Mouse (Mus musculus) neutrophil, adult 5-6 weeks (primary cell): ENCODE measurements around the gene Pabpc1l. TPM values are rescaled to one million over a fixed set of nuclear protein-coding genes. Genes with fewer than 3 reads are reported as not detected.

Source experiments
- ATAC-seq: fragments of 151-379, 151-347 bp; 2 replicates; pipeline ENCODE4 v1.8.0; 2017; ENCODE audit warnings: mild to moderate bottlenecking, moderate TSS enrichment; ENCODE audit not compliant: insufficient number of reproducible peaks, poor library complexity, low FRiP score, severe bottlenecking; ENCODE audit errors: extremely low read depth
- total RNA-seq: library from RNA; stranded (forward); fragments of 200-1000 nt; gene quantifications from 2 replicates; pipeline ENCODE4 v1.2.3, GENCODE M21; 2017

Pabpc1l gene
- total RNA-seq, 1 experiment from 2014 or later = 6.4 TPM

DNA sequence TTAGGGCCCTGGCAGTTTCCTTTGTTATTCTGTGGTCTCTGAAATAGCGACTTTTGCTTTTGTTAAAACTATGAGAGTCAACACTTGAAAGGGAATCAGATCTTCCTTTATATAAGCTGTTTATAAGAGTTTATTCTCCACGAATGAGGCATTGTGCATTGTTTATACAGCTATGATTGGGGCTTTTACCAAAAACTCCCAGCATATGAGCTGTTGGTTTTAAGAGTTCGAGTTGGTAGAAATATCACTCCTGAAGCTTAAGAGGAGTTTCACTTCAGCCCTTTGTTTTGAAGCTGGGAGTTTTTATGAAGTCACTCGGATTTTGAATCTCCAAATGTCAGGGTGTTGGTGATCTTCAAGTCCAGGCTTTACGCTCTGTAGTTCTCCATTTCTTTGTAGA lies 52.6 kb downstream of the Pabpc1l start:
- ATAC-seq = no peak

DNA sequence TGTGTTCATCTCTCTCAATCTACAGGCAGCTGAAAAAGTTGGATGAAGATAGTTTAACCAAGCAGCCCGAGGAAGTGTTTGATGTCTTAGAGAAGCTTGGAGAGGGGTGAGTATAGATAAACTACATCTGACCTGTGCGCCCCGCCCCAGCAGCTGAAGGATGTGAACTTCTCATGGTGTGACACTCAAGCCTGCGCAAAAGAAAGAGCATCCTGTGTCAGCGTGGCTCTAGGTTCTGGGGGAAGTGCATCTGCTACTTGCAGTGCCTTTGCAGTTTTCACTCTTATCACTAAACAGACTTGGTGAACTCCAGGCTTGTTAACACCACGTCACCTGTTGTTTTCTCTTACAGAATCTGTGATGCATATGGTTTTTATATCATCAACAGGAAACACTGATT lies 54.2 kb downstream of the Pabpc1l start:
- ATAC-seq = peak; percentile 47

DNA sequence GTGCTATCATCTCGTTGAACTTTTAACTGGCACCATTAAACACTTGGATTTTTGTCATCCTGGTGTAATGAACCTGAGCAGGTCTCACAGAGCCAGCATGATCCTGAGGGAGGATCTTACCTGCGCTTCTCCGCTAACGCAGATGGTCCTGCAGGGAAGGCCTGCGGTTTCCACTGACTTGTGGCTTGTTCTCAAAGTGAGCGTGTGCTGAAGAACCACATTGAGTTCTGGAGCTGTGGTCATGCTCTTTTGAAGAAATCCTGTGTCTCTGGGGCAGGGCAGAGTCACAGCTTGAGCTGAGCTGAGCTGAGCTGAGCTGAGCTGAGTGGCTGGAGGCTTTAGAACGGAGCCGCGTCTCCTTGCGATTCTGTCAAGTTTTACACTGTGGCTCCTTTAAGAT lies 56.3 kb downstream of the Pabpc1l start:
- no peak for ATAC-seq

DNA sequence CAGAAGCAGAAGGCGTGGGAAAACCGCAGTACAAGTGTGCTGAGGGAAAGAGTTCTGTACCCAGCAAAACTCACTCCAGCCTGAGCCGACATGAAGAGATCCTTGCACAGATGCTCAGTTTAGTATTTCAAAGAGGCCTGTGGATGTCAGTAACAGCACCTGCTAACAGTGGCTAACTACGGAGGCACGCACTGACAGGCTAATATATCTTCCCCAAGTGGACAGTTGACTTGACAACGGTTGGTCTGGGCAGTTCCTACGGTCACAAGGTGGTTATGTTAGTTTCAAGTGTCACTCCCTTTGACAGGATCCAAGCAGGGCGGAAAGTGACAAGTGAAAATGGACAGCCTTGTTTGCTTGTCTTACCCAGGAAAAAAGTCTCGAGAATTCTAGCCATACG lies 56.9 kb downstream of the Pabpc1l start:
- no peak for ATAC-seq

DNA sequence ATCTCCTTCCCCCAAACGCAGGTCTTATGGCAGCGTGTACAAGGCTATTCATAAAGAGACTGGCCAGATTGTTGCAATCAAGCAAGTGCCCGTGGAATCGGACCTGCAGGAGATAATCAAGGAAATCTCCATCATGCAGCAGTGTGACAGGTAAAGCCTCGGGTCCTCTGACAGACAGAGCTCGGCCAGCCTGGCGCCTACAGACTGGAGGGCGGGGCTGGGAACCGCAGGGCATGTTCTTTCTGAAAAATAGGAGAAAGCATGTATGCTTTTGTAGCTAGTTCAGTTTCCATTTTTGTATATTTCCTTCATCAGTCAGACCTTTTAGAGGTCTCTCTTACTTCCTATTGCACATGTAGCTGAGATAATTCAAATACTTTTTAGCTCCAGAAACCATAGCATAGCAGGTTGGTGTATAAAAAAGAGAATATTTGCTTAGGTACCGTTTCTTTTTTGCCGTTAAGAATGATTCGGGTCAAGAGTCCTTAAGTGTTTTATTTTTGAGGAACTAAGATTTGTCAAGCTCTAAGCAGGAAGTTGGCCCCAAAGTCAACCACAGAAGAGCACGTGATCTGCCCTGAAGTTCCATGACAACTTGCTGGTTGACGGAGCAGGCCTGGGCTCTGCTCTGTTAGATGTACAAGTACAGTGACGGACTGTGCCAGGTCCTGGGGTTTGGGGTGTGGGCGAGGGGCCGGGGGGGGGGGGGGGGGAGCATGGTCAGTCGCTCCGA lies 58.5 kb downstream of the Pabpc1l start:
- peak; percentile 81 for ATAC-seq

DNA sequence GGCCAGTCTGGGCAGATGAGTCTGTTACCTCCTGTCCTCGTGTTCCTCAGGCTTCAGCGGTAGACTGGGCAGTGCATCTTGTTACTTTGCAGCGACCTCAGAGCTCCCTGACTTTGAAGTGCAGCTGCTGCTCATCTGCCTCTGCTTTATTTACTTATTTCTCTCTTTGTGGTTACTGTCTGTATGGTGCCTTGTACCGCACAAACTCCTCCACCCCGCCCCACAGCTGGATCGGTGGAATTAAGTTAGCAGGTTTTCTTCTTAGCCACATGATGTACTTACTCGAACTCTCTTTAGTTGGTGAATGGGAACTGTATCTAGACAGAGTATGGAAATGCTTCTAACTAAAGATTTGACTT lies 59.1 kb downstream of the Pabpc1l start:
- peak; percentile 28; the same call in 1 of the 2 replicates for ATAC-seq

DNA sequence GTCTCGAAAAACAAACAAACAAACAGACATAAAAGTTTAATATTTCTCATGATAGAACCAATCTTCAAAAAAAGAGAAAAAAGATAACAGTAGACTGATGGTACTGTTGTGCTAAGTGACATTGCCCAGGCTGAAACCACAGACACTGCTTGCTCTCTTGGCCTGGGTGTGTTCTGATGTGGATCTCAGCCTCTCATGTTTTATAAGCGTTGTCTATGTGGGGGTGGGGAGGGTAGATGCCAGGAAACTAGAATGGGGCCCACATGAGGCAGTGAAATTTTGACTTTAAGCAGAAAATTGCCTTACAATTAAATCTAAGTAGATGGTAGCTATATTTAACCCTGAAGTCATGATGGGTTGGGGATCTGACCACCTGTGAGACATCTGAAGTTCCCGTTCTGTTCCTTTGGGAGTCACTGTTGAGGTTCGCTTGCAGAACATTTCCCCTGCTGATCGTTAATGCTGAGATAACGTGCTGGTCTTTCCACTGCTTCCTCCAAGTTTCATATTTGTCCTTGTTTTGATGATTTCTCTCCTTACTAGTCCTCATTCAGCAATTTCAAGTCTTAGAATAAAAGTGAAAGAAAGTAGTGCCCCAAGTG lies 62.3 kb downstream of the Pabpc1l start:
- no peak for ATAC-seq

DNA sequence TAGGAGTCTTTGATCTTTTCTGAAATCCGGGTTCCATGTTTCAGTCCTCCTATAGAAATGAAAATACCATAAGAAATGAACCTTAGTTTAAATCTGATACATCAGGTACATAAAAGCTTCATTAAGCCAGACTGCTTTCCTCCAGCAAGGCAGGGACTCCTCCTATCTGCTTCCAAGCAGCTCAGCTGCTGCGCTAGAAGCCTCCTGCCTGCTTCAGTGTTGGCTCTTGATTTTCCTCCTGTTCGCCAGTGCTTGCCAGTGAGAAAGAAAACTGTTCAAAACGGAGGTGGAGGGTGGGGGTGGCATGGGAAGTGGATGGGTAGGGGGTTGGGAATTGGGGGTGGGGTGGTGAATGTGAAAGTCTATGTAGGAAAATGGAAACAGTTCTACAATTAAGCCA lies 64.3 kb downstream of the Pabpc1l start:
- no peak for ATAC-seq

DNA sequence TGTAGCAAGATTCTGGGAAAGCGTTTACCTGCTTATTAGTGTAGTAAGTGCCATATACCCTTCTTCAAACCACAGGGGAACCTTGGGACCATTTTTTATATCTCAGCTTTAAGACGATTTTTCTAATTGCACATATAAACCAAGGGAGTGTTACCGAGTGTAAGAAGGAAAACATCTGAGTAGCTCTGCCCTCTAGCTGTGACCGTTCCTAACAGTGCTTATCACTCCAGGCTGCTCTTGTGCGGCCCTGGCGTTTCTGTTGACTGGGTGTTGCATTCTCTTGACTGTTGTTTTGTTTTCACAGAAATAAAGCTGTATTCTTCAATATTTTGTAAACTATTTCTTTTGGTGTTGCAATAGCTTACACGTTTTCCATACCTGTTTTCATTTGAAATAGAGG lies 68.9 kb downstream of the Pabpc1l start:
- peak; percentile 44; the same call in 1 of the 2 replicates for ATAC-seq

DNA sequence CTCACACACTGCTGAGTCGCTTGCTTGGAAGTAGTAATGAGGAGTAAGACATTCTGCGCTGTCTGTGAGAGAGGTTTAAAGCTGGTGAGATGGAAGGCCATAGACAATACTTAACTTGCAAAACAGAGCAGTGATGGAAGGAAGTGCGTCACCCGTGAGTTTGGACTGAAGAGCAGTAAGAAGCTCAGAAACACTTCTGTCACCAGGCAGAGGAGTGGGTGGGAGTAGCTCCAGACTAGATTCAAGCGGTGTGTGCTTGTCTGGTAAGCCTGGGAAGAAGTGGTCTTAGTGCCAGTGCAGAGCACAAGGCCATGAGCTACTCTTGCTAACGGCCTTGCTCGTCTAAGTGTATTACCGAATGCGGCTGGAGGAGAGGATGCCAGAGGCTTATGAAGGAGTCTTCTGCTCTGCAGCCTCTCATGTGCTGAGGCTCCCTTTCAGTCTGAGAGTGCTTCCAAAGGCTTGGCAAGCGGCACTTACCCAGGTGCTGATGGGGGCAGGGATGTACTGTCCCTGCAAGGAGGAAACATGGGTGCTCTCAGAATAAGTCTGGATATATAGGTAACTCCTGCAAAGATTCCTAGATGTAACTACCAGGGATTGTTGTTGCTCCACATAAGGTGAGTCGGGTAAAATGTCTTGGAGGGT lies 73.5 kb downstream of the Pabpc1l start:
- ATAC-seq = no peak

Other genes with a start within 250 kb of the Pabpc1l start
- not detected in 2 replicates for gene Ccn5, start 204.6 kb upstream of the Pabpc1l start, total RNA-seq
- not detected in 2 replicates for gene Kcnk15, start 171.8 kb upstream of the Pabpc1l start, total RNA-seq
- gene Rims4, start 106.8 kb upstream of the Pabpc1l start, total RNA-seq = 0.12 TPM in 1 of 2 replicates, not detected in the other
- gene Ywhab, start 30.5 kb upstream of the Pabpc1l start, total RNA-seq = 48.5 and 49.7 TPM in 2 replicates
- gene Stk4, start 44.9 kb downstream of the Pabpc1l start, total RNA-seq = 434 and 452 TPM in 2 replicates
- 63.2 and 77.7 TPM in 2 replicates for gene Tomm34, start 45.7 kb downstream of the Pabpc1l start, total RNA-seq
- gene Kcns1, start 145.7 kb downstream of the Pabpc1l start, total RNA-seq = not detected in 2 replicates
- not detected in 2 replicates for gene Wfdc5, start 157.3 kb downstream of the Pabpc1l start, total RNA-seq
- gene Wfdc12, start 165.2 kb downstream of the Pabpc1l start, total RNA-seq = not detected in 2 replicates
- not detected in 2 replicates for gene Wfdc15a, start 174.7 kb downstream of the Pabpc1l start, total RNA-seq
- gene Wfdc15b, start 196.2 kb downstream of the Pabpc1l start, total RNA-seq = not detected in 2 replicates
- not detected in 2 replicates for gene Svs2, start 213.0 kb downstream of the Pabpc1l start, total RNA-seq
- not detected in 2 replicates for gene Svs3b, start 231.2 kb downstream of the Pabpc1l start, total RNA-seq